Mouse (Mus musculus): ENCODE data around the gene Tnni1.

Tnni1 gene

DNA sequence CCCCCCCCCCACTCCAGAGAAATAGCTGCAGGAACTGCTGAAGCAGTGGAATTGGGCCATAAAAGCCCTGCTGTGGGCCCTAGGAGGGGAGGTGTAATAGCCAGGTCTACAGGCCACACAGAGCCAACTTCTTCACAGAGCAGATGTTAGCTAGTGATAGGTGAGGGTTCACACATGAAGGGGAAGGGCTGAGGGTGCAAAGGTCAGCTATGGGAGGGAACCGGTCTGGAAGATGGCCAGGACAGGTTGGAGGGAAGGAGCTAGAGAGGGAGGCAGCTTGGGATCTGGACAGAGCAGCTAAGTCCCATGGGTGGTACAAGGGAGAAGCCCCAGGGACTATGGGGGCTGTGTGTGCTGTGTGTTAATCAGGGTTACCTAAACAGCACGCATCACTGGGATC, 30.9 kb downstream of the Tnni1 start:
- DNase-seq (ENCODE audit: low read depth, low spot score): no peak

GRCm38 (mm10) chr1:135811016-135811646, 31.9 kb downstream of the Tnni1 start:
- peak; percentile 75 for DNase-seq (ENCODE audit: low read depth, low spot score)

GRCm38 (mm10) chr1:135812205-135812604, 33.0 kb downstream of the Tnni1 start:
- DNase-seq (ENCODE audit: low read depth, low spot score): no peak

DNA sequence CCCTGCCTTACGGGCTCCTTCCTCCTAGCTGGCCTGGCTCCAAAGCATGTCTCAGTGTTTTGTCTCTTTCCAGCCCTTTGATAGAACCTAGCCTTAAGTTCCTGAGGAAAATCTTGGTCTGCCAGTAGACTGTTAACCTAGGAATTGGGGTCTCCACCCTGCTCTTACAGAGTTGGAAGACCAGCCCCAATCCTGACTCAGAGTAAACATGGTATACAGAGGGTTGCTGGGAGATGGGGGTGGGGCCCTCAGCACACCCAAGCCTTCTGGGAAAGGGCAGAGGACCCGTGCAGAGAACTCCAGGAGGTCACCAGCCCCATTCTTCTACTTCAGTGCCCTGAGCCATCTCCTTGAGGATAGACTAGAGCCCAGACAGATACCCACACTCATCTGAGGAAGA, 33.4 kb downstream of the Tnni1 start:
- DNase-seq (ENCODE audit: low read depth, low spot score): no peak

- DNase-seq (ENCODE audit: low read depth, low spot score): no peak
These were observed 33.8 kb downstream of the Tnni1 start for GRCm38 (mm10) chr1:135813071-135813470.

DNA sequence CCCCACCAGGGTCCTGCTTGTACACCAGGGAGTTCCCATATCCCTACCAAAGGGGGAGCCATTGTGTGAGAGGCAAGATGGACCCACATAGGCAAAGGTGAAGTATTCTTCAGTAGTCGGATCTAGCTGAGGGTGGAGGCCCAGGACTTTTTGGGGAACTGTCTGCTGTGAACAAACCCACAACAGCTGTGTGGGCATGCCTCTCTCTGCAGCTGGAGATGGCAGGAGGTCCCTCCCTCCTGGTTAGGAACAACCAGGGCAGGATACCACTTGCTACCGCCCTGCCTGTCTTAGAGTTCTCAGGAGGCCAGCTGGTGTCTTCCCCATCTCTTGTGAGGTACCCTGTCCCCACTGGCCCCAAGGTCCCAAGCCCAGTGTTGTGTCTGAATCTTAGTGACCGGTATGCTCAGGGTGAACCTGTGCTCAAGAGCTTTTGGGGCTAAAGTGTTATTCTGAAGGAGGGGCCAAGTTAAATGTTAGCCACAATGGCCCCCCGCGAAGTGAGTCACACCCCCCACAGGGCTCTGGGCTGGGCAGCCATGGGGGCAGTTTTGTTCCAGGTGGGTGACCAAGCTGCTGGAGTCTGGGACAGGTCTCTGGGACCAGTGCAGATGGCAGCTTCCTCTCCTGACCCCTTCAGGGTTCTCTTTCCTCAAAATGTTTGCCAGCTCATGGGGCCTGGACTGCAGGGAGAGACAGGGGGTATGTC, 34.6 kb downstream of the Tnni1 start:
- no peak for DNase-seq (ENCODE audit: low read depth, low spot score)

DNA sequence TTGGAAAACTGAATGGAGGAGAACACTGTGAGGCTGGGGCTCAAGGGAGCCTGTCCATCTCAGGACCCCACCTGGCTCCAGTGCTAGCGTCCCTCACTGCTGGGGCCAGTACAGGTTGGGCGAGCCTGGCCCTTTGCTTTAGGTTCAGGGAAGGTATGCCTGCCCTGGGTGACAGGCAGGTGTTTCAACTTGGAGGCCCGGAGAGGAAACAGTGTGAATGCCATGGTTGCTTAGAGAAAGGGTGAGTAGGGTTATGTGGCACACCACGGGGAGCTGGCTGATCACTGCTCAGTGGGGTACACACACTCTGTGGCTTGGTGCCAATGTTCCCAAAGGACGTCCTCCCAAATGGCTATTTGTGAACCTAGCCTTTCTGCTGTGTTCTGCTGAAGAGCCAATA, 35.3 kb downstream of the Tnni1 start:
- DNase-seq (ENCODE audit: low read depth, low spot score): no peak

DNA sequence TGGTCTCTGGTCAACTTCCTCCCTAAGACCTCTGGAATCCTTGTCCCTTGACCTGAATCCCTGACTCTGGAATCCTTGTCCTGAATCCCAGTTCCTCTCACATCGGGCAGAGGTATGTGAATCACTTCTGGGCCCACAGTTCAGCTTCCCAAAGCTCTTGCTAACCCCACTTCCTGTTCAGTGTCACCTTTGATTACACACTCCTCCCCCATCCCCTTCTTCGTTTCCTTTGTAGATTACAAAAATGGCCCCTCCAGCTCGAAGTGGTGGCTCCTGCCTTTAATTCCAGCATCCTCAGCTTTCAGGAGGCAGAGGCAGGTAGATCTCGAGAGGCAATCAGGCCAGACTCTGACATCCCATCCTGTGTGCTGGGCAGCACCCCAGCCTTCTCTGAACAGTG, 38.4 kb downstream of the Tnni1 start:
- DNase-seq (ENCODE audit: low read depth, low spot score): no peak

- DNase-seq (ENCODE audit: low read depth, low spot score): no peak
These were observed 39.4 kb downstream of the Tnni1 start, which contains the start of gene Lad1 for GRCm38 (mm10) chr1:135818481-135819086. Gene Lad1 (plus strand): TSS chr1:135818598.

DNA sequence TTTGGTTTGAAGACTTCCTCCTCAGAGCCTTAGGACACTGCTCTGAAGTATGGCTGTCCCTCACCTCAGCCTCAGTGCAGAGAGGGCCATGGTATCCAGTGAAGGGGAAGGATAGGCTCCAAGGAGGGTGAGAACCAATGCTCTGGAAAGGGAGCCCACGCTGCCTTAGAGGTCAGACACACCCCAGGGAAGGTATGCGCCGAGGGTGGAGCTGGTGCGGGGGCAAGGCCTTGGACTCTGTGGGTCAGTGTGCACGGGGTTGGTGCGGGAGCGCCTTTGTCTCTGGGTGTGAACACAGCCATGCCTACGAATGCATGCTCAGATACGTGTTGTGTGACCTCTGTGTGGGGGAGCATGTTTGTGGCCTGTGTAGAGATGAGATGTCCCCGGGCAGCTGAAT, 40.8 kb downstream of the Tnni1 start:
- no peak for DNase-seq (ENCODE audit: low read depth, low spot score)

- DNase-seq (ENCODE audit: low read depth, low spot score): no peak
These were observed 41.6 kb downstream of the Tnni1 start for GRCm38 (mm10) chr1:135820736-135821364.

- DNase-seq (ENCODE audit: low read depth, low spot score): no peak
These were observed 42.5 kb downstream of the Tnni1 start for GRCm38 (mm10) chr1:135821780-135822179.

DNA sequence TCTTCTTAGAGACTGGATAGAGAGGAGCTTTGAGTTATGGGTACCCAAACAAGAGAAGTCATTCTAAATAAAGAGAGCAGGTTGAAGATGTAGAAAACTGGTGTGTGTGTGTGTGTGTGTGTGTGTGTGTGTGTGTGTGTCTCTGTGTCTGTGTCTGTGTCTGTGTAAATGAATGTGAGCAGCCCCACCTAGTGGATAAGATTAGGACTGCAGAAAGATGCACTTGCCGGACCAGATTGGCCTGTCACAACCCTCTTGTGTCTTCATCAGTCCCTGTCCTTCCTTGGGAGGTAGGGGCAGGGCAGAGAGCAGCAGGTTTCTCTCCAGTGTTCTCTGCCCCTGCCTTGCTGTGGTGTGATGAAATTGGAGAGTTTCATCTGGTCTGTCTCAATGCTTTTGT, 49.7 kb downstream of the Tnni1 start:
- DNase-seq (ENCODE audit: low read depth, low spot score): peak; percentile 39

GRCm38 (mm10) chr1:135834206-135834859, 55.1 kb downstream of the Tnni1 start:
- no peak for DNase-seq (ENCODE audit: low read depth, low spot score)

DNA sequence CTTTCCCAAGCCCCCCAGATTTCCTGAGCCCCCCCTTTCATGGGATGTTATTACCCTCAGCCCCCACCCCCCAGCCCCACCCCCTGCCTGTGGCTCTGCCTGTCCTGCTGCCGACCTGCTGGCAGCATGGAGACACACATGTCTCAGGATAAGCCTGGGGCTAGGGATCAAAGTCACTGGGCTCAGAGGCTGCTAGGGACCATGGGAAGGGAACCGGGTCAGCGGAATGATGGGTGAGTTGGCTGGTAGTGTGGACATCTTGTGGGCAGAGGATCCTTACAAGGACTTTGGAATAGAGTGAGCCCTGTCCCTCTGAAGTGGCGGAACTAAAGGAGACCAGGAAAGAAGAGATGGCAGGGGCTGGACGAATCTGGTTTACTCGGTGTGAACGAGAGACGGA, 55.7 kb downstream of the Tnni1 start:
- no peak for DNase-seq (ENCODE audit: low read depth, low spot score)

- no peak for DNase-seq (ENCODE audit: low read depth, low spot score)
These were observed 56.7 kb downstream of the Tnni1 start, which contains the start of gene Tnnt2 for GRCm38 (mm10) chr1:135835716-135836483. Gene Tnnt2 (plus strand): TSS chr1:135836354.

GRCm38 (mm10) chr1:135838626-135839025, 59.4 kb downstream of the Tnni1 start:
- no peak for DNase-seq (ENCODE audit: low read depth, low spot score)

DNA sequence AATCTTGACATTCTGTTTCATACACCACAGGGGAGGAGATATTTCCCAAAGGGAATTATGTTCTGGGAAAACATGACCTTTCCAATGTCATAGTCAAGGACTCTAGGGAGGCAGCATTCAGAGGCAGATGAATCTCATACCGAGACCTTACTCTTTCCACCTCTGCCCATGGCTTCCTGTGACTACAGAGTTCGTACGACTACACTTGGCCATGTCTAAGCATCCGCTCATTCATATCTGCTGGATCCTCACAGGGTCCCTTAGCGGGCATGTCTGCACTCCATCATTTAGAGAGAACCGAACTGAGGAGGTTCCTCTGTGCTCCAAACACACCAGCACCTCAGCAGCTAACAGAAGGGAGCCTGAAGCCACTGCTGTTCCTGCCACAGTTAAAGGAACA, 59.8 kb downstream of the Tnni1 start:
- no peak for DNase-seq (ENCODE audit: low read depth, low spot score)

DNA sequence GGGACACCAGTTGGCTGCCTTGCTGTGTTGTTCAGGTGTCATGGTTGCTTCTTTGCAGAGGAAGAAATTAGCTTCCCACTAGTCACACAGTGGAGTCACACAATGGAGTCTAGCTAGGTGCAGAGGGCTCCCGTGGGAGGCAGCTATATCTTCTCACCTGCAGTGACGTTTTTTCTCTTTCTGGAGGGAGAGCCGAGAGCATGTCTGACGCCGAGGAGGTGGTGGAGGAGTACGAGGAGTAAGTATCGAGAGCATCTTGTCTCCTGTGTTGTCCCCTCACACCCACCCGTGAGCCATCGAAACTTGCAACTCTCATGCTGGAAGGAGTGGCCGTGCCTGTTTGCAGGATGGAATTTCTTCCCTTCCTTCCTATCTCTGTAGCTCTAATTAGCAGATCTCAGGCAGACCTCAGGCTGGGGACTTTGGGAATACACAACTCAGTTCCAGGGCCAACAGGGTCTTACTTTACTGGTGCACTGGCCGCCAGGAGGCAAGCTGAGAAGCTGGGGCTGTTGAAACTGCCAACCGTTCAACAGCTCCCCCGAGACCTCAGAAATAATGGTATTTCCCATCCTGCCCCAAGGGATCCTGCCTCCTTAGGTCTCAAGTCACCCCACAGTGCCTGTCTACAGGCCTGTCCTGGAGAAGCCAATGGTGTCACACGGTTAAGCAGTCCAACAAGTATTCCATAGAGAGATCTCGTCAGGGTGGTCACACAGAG, 61.6 kb downstream of the Tnni1 start:
- no peak for DNase-seq (ENCODE audit: low read depth, low spot score)

DNA sequence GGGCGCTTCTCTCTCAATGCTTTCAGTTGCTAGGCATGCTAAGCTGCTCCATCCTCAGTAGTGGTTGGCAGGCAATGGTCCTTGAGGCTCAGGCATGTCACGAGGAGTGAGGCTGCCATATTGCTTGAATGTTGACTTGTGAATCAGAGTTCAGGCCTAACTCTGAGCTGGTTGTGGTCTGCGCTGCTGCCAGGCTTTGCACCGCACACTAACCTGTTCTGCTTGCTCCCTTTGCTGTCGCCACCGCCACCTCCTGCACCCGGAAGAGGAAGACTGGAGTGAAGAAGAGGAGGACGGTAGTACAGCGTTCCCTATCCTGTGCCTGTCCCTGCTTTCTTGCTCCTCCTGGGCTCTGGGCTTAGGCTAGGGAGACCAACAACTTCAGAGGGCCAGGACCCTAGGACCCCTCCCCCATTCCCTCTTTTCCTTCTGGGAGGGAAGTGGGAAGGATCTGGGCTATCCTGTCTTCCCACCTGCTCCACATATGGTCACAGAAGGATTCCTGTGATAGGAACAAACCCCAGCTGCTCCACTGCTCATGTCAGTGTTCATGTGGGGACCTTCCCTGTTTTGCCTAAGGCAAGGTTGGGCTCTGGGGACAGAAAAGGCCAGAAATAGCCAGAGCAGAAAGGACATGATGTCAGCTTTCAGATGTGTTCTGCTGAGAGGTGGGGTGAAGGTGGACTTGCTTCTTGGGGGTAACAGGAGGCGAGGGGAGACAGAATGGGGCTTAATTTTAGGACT, 64.5 kb downstream of the Tnni1 start:
- DNase-seq (ENCODE audit: low read depth, low spot score): no peak
